Mouse (Mus musculus) heart, postnatal 25 days (tissue): ENCODE results near the gene Atxn2. TPM values are rescaled to one million over a fixed set of nuclear protein-coding genes. Genes with fewer than 3 reads are reported as not detected.
A peak's percentile ranks its signal among the peaks of the same experiment; 100 is the strongest.

Experiments
- DNase-seq: peaks from one replicate; pipeline ENCODE4 v3.0.0; 2022; ENCODE audit warnings: low spot score
- intact Hi-C: fragments of 180-260 bp; cut with DNase I; formaldehyde crosslinking; loops from one replicate; pipeline ENCODE4 v1.15.1; 2025
- total RNA-seq, 2 experiments: library from RNA; stranded (reverse); gene quantifications; 2 replicates each; pipeline ENCODE4 v1.2.3; 2021

Gene Atxn2
- total RNA-seq, 2 experiments from 2014 or later = 148 to 159 TPM

- DNase-seq = no peak
- intact Hi-C loops = no loop called here
These were observed 38.5 kb downstream of the Atxn2 start for GRCm38 (mm10) chr5:121749633-121750032.

GRCm38 (mm10) chr5:121757900-121758299, 46.8 kb downstream of the Atxn2 start:
- no peak for DNase-seq
- intact Hi-C loops = no loop called here

DNA sequence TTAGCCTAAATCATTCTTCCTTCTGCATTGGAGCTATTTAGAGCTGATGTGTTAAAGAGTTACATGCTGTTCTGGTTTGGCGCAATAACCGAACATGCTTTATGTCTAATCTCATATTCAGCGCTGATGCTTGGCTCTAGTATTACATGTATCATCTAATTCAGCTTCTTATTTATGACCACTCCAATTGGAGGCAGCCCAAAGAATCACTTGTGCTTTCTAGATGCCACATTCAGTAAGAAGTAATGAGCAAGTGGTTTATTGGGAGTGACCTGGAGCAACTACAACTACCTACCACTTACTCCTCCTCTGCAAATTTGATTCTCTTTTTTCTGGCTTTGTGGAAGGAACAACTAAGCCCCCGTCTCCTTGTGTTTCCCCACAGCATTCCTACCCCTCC, 47.2 kb downstream of the Atxn2 start:
- DNase-seq = no peak
- intact Hi-C loops = no loop called here

DNA sequence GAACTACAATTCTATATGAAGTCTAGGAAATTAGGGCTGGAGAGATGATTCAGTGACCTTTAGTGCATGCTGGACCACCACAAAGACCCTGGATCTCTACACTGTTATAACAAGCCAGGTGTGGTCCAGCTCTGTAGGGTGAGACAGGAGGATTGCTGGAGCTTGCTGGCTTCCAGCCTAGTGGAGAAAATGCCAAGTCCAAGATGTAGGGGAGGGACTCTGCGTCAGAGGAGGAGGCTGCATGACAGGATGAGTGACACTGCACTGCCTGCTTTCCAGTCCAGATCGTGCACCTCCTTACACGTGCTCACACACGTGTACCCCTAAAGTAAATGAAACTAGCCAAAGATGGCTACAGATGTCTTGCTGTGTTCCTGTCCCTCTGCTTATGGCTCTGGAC, 48.8 kb downstream of the Atxn2 start:
- no peak for DNase-seq
- intact Hi-C loops = loop anchor here (5.0 kb wide), 1 partner anchor 48 kb away; the partner anchor contains the start of gene Atxn2

GRCm38 (mm10) chr5:121761459-121761858, 50.3 kb downstream of the Atxn2 start:
- intact Hi-C loops = loop anchor here (5.0 kb wide), 1 partner anchor 49 kb away; the partner anchor contains the start of gene Atxn2
- no peak for DNase-seq

GRCm38 (mm10) chr5:121762949-121763348, 51.8 kb downstream of the Atxn2 start:
- intact Hi-C loops = loop anchor here (5.0 kb wide), 1 partner anchor 51 kb away; the partner anchor contains the start of gene Atxn2
- no peak for DNase-seq

- intact Hi-C loops = no loop called here
- DNase-seq = no peak
These were observed 53.9 kb downstream of the Atxn2 start for GRCm38 (mm10) chr5:121765020-121765419.

DNA sequence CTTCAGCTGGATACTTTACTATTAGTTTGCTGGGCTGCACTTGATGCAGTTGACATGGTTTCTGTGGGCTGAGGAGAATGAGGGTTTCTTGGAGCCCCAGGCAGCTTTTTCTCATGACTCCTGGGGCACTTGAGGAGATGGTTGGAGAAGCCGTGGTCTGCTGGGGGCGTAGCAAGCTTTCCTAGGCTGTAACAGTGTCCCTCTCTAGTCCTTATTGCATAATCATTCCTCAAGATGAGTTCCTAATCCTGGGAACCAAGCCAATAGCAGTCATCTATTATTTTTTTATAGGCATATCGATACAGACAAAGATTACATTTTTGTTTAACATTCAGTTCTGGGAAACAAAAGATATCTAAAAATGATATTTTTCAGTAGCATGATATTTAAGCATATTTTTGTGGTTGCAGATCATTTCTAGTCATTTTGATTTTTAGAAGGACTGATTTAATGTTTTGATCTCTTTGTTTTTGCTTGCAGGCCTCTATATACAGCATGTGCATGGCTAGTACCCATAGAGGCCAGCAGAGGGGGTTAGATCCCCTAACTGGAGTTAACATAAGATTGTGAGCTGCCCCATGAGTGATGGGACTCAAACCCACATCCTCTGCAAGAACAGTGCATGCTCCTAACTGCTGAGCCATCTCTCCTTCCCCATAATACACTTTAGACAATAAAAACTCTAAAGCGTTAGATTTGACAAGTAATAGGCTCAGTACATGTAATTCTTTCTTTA, 55.1 kb downstream of the Atxn2 start:
- DNase-seq = no peak
- intact Hi-C loops = no loop called here

DNA sequence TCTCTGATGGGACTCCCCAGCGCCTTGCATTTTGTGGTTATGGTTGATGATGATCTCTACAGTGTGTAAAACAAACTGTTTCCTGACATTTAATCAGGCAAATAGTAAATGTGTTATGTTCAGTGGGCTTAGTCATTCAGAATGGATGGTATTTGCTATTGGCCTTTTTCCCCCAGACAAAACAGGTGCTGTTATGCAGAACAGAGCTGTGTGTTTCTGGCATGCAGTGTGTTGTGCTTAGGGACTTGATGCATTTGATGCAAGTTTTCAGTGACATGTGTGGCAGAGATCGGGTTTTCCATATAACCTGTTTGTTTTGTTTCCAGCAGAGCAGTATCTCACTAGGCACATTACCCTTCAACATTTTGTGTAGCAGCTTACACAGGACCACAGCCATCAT, 56.4 kb downstream of the Atxn2 start:
- intact Hi-C loops = no loop called here
- no peak for DNase-seq

GRCm38 (mm10) chr5:121769827-121770226, 58.7 kb downstream of the Atxn2 start:
- peak; percentile 16 for DNase-seq
- intact Hi-C loops = no loop called here

DNA sequence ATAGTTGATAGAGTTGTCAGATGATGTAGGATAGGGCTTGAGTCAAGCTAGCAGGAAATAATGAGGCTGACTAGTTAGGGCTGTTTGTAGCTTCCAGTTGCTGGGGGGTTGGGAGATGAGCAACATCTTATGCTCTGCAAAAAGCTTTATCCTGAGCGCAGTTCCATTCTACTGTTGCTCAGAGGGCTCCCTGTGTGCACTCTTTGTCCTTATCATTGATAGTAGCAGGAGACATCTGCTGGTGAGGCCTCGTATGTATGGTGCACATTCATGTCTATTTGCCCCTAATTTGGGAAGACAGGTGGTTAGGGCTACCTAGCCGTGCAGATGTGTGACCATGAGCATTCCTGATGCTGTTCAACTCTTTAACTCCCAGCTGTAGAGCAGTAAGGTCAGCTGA, 60.5 kb downstream of the Atxn2 start:
- intact Hi-C loops = no loop called here
- no peak for DNase-seq

- intact Hi-C loops = no loop called here
- DNase-seq = no peak
These were observed 67.5 kb downstream of the Atxn2 start for GRCm38 (mm10) chr5:121778485-121779119.

DNA sequence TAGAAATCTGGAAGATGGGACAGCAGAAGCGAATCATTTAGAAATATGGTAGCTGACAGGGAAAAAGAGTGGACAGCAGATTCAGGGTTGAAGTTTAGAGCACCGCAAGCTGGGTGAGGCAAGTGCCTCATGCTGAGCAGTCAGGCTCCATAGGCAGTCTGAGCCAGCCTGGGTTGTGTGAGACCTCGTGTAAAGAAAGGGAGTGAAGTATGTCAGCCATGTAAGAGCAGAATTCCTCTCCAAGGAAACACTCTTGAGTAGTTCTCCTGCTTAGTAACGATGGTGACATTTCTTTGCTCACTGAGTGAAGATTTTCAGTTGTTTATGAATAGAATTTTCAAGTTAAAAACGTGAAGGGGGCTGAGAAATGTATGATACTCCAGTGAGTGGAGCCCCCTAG, 69.0 kb downstream of the Atxn2 start:
- intact Hi-C loops = no loop called here
- no peak for DNase-seq

DNA sequence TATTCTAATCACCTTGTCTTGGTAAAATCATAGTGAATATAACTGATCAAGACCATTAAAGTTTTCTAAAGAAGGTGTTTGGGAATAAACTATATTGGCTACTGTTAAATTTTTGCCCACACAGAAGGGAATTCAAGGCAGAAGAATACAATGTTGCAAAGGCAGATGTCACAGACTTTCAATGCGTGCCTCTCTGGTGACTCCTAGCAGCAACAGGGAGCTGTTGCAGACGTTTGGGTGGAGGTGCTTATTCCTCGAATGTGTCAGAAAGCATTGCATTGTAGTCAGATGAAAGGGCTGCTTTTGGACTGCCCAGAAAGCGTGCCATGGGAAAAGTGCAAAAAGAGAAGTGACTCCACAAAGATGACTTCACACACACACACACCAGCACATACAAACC, 71.3 kb downstream of the Atxn2 start:
- intact Hi-C loops = no loop called here
- no peak for DNase-seq

DNA sequence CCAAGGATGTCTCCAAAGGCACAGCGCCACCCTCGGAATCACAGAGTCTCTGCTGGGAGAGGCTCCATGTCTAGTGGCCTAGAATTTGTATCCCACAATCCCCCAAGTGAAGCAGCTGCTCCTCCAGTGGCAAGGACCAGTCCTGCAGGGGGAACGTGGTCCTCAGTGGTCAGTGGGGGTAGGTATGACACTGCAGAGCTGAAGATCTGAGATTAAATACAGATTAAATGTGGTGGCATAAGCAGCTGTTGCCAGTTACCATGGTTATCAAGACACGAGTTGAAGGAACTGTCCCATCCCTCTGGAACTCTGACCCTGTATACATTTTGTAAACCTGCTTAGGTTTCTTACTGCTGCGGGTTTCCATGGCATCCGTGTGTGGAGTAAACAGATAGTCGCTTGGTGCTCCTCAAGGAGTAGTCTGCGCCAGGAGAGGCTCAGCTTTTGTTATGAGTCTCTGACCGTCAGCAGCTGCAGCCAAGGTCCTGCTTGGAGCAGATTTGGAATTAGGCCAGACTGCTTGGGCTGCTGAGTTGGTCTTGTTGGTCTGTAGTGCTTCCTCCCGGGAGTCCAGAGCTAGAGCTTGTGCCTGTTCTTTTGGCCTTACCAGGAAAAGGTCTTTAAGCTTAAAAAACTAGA, 72.8 kb downstream of the Atxn2 start:
- intact Hi-C loops = no loop called here
- DNase-seq = peak; percentile 12

GRCm38 (mm10) chr5:121791026-121791425, 79.9 kb downstream of the Atxn2 start:
- no peak for DNase-seq
- intact Hi-C loops = loop anchor here (10.0 kb wide), 1 partner anchor 54 kb away; the partner anchor contains the start of gene Pheta1

GRCm38 (mm10) chr5:121795800-121796199, 84.7 kb downstream of the Atxn2 start:
- no peak for DNase-seq
- intact Hi-C loops = loop anchor here (10.0 kb wide), 1 partner anchor 49 kb away; the partner anchor contains the start of gene Pheta1

DNA sequence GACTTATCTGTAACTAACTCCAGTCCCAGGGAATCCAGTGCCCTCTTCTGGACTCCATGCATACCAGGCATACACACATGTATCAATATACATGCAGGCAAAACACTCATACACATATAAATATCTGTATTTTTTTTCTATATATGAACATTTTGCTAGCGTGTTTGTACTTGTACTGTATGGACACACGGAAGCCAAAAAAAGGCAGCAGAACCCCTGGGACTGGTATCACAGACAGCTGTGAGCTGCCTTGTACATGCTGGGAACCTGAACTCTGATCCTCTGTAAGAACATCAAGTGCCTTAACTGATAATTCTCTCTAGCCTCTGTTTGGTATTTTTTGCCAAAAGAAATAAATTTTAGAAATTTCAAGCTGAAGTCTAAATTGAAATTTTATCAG, 87.3 kb downstream of the Atxn2 start:
- no peak for DNase-seq
- intact Hi-C loops = loop anchor here (10.0 kb wide), 1 partner anchor 46 kb away; the partner anchor contains the start of gene Pheta1

GRCm38 (mm10) chr5:121807186-121807585, 96.0 kb downstream of the Atxn2 start:
- no peak for DNase-seq
- intact Hi-C loops = no loop called here

- intact Hi-C loops = no loop called here
- no peak for DNase-seq
These were observed 97.1 kb downstream of the Atxn2 start for GRCm38 (mm10) chr5:121808202-121808601.
